Mouse (Mus musculus) induced T-regulatory cell, adult 2 months (primary cell): ENCODE data around the gene Shroom4.
A peak's percentile ranks its signal among the peaks of the same experiment; 100 is the strongest.
"Not testable (repeated sequence)": the region's sequence is repeated elsewhere in the genome, so short reads cannot be mapped to it uniquely, and the experiment has no call there.

Experiments
- DNase-seq: peaks from one replicate; pipeline ENCODE4 v3.0.0-alpha.2; 2012; ENCODE audit warnings: low read depth

Gene Shroom4

GRCm38 (mm10) chrX:6399626-6400397 is at the start of gene Shroom4:
TSS of gene Shroom4 (plus strand) at chrX:6399854.
- peak; percentile 1 for DNase-seq

GRCm38 (mm10) chrX:6356876-6357275 is 42.8 kb upstream of the Shroom4 start:
- DNase-seq, result no peak

GRCm38 (mm10) chrX:6357503-6358114 is 42.0 kb upstream of the Shroom4 start:
- no peak for DNase-seq

- no peak for DNase-seq
Measured at GRCm38 (mm10) chrX:6368822-6369221, 30.8 kb upstream of the Shroom4 start.

- no peak for DNase-seq
Measured at GRCm38 (mm10) chrX:6370706-6371105, 28.9 kb upstream of the Shroom4 start.

- DNase-seq, result no peak
Measured at GRCm38 (mm10) chrX:6393861-6394260, 5.8 kb upstream of the Shroom4 start.

GRCm38 (mm10) chrX:6399193-6399592 is 461 bp upstream of the Shroom4 start:
- no peak for DNase-seq

- no peak for DNase-seq
Measured at GRCm38 (mm10) chrX:6400398-6401020, 855 bp downstream of the Shroom4 start.

- DNase-seq, result no peak
Measured at GRCm38 (mm10) chrX:6402921-6403320, 3.3 kb downstream of the Shroom4 start.

GRCm38 (mm10) chrX:6409114-6409513 is 9.5 kb downstream of the Shroom4 start:
- DNase-seq, result no peak

- no peak for DNase-seq
Measured at GRCm38 (mm10) chrX:6415412-6415811, 15.8 kb downstream of the Shroom4 start.

- no peak for DNase-seq
Measured at GRCm38 (mm10) chrX:6415936-6416335, 16.3 kb downstream of the Shroom4 start.

GRCm38 (mm10) chrX:6418140-6418539 is 18.5 kb downstream of the Shroom4 start:
- no peak for DNase-seq

GRCm38 (mm10) chrX:6435260-6435659 is 35.6 kb downstream of the Shroom4 start:
- DNase-seq, result no peak

- DNase-seq, result no peak
Measured at GRCm38 (mm10) chrX:6446422-6446821, 46.8 kb downstream of the Shroom4 start.

GRCm38 (mm10) chrX:6448001-6448400 is 48.3 kb downstream of the Shroom4 start:
- no peak for DNase-seq

GRCm38 (mm10) chrX:6453220-6453619 is 53.6 kb downstream of the Shroom4 start:
- DNase-seq, result no peak

GRCm38 (mm10) chrX:6469251-6469650 is 69.6 kb downstream of the Shroom4 start:
- not testable (repeated sequence) for DNase-seq

GRCm38 (mm10) chrX:6472563-6472962 is 72.9 kb downstream of the Shroom4 start:
- not testable (repeated sequence) for DNase-seq

- DNase-seq, result no peak
Measured at GRCm38 (mm10) chrX:6475177-6475576, 75.5 kb downstream of the Shroom4 start.

- DNase-seq, result no peak
Measured at GRCm38 (mm10) chrX:6482268-6482667, 82.6 kb downstream of the Shroom4 start.

GRCm38 (mm10) chrX:6483817-6484216 is 84.2 kb downstream of the Shroom4 start:
- DNase-seq, result no peak

GRCm38 (mm10) chrX:6490433-6490832 is 90.8 kb downstream of the Shroom4 start:
- no peak for DNase-seq
